Mouse (Mus musculus) CH12.LX (cell line): Measurements from ENCODE around the gene Gm20388. TPM values are rescaled to one million over a fixed set of nuclear protein-coding genes. Genes with fewer than 3 reads are reported as not detected.
A peak's percentile ranks its signal among the peaks of the same experiment; 100 is the strongest.

Experiments used
- DNase-seq: peaks from one replicate; pipeline ENCODE4 v3.0.0-alpha.2; 2013; ENCODE audit errors: extremely low read depth
- H3K27ac ChIP-seq: 2 replicates; pipeline ENCODE4 v1.5.1; 2012; ENCODE audit warnings: low read depth, mild to moderate bottlenecking, control low read depth, moderate library complexity; ENCODE audit not compliant: insufficient read depth
- H3K27me3 ChIP-seq: replicated peaks from 2 replicates; pipeline ENCODE3; 2012; ENCODE audit warnings: inconsistent platforms
- H3K36me3 ChIP-seq, 2 experiments: replicated peaks in 1 of 2; 2 replicates each; pipeline versions ENCODE3 to v1.6.1; 2012; ENCODE audit warnings: inconsistent platforms in 1 of 2, low read length in 1 of 2, mild to moderate bottlenecking in 1 of 2, mixed read lengths in 1 of 2, moderate library complexity in 1 of 2; ENCODE audit not compliant: control insufficient read depth in 1 of 2, insufficient read depth in 1 of 2
- H3K4me1 ChIP-seq, 2 experiments: 2 replicates each; pipeline ENCODE4 v1.6.1; 2012; ENCODE audit warnings: inconsistent platforms in 1 of 2, moderate library complexity in 1 of 2; ENCODE audit not compliant: insufficient read depth in 2 of 2, control insufficient read depth in 1 of 2
- H3K4me2 ChIP-seq: 2 replicates; pipeline ENCODE4 v1.6.1; 2012; ENCODE audit warnings: low read depth, mild to moderate bottlenecking, control low read depth; ENCODE audit not compliant: poor library complexity, insufficient read depth, severe bottlenecking
- H3K4me3 ChIP-seq, 3 experiments: fragments of 150-350 bp in 1 of 3; sonication (generic) in 1 of 3; replicated peaks in 1 of 3; 2 replicates each; pipeline versions ENCODE3 to v1.5.1; 2011 to 2012; ENCODE audit warnings: low read depth in 2 of 3, low read length in 2 of 3, mild to moderate bottlenecking in 2 of 3, moderate library complexity in 2 of 3, control low read depth in 1 of 3, improper control_type of control experiment in 1 of 3, inconsistent platforms in 1 of 3, mixed read lengths in 1 of 3; ENCODE audit not compliant: poor library complexity in 1 of 3
- H3K79me2 ChIP-seq: replicated peaks from 2 replicates; pipeline ENCODE4 v1.6.1; 2012; ENCODE audit warnings: mild to moderate bottlenecking, moderate library complexity; ENCODE audit not compliant: control insufficient read depth, poor library complexity, insufficient read depth, severe bottlenecking; ENCODE audit errors: extremely low read depth
- H3K9ac ChIP-seq: 2 replicates; pipeline ENCODE4 v1.6.1; 2012; ENCODE audit warnings: low read depth, mild to moderate bottlenecking, control low read depth, moderate library complexity; ENCODE audit not compliant: insufficient read depth
- H3K9me3 ChIP-seq: replicated peaks from 2 replicates; pipeline ENCODE3; 2012; ENCODE audit warnings: low read length, inconsistent platforms, mixed read lengths
- BHLHE40 ChIP-seq: IDR thresholded peaks from 2 replicates; pipeline ENCODE4 v1.6.1; 2011; ENCODE audit warnings: mild to moderate bottlenecking, low read depth, low read length, improper control_type of control experiment
- CHD1 ChIP-seq: IDR thresholded peaks from 2 replicates; pipeline ENCODE4 v1.6.1; 2012; ENCODE audit warnings: low read depth, low read length, improper control_type of control experiment, inconsistent platforms
- CHD2 ChIP-seq: IDR thresholded peaks from 2 replicates; pipeline ENCODE4 v1.6.1; 2011; ENCODE audit warnings: low read length, improper control_type of control experiment
- CTCF ChIP-seq, 2 experiments: IDR thresholded peaks in 1 of 2; conservative IDR thresholded peaks in 1 of 2; 2 replicates each; pipeline ENCODE4 v1.5.1; 2011 to 2012; ENCODE audit warnings: low read depth in 2 of 2, low read length in 2 of 2, improper control_type of control experiment in 1 of 2, inconsistent platforms in 1 of 2, mild to moderate bottlenecking in 1 of 2, moderate library complexity in 1 of 2
- ELF1 ChIP-seq: IDR thresholded peaks from 2 replicates; pipeline ENCODE4 v1.6.1; 2014; ENCODE audit warnings: low read depth, mild to moderate bottlenecking, inconsistent platforms, low read length, improper control_type of control experiment
- EP300 ChIP-seq: IDR thresholded peaks from 2 replicates; pipeline ENCODE4 v1.6.1; 2011; ENCODE audit warnings: low read length, improper control_type of control experiment
- ETS1 ChIP-seq: conservative IDR thresholded peaks from 2 replicates; pipeline ENCODE4 v1.6.1; 2012; ENCODE audit warnings: low read depth, mild to moderate bottlenecking, inconsistent platforms, low read length, improper control_type of control experiment, moderate library complexity
- GABPA ChIP-seq: IDR thresholded peaks from 2 replicates; pipeline ENCODE4 v1.6.1; 2012; ENCODE audit warnings: low read depth, low read length, improper control_type of control experiment, inconsistent platforms; ENCODE audit not compliant: insufficient replicate concordance
- HCFC1 ChIP-seq: IDR thresholded peaks from 2 replicates; pipeline ENCODE4 v1.6.1; 2012; ENCODE audit warnings: low read depth, mild to moderate bottlenecking, inconsistent platforms, low read length, improper control_type of control experiment
- IRF4 ChIP-seq: IDR thresholded peaks from 2 replicates; pipeline ENCODE4 v1.6.1; 2014; ENCODE audit warnings: low read depth, mild to moderate bottlenecking, inconsistent platforms, low read length, improper control_type of control experiment
- JUN ChIP-seq: IDR thresholded peaks from 2 replicates; pipeline ENCODE4 v1.6.1; 2011; ENCODE audit warnings: low read depth, mild to moderate bottlenecking, low read length, improper control_type of control experiment, moderate library complexity; ENCODE audit not compliant: insufficient read depth
- JUND ChIP-seq: conservative IDR thresholded peaks from 2 replicates; pipeline ENCODE4 v1.6.1; 2011; ENCODE audit warnings: low read depth, low read length, improper control_type of control experiment
- KAT2A ChIP-seq: IDR thresholded peaks from 2 replicates; pipeline ENCODE4 v1.6.1; 2012; ENCODE audit warnings: low read length, improper control_type of control experiment, inconsistent platforms; ENCODE audit not compliant: insufficient replicate concordance
- MAX ChIP-seq: IDR thresholded peaks from 2 replicates; pipeline ENCODE4 v1.6.1; 2011; ENCODE audit warnings: low read length, improper control_type of control experiment
- MAZ ChIP-seq: IDR thresholded peaks from 2 replicates; pipeline ENCODE4 v1.6.1; 2012; ENCODE audit warnings: low read depth, mild to moderate bottlenecking, inconsistent platforms, low read length, improper control_type of control experiment, moderate library complexity
- MEF2A ChIP-seq: IDR thresholded peaks from 2 replicates; pipeline ENCODE4 v1.6.1; 2014; ENCODE audit warnings: low read depth, mild to moderate bottlenecking, inconsistent platforms, low read length, improper control_type of control experiment, borderline replicate concordance
- MXI1 ChIP-seq: IDR thresholded peaks from 2 replicates; pipeline ENCODE4 v1.6.1; 2011; ENCODE audit warnings: mild to moderate bottlenecking, low read depth, low read length, improper control_type of control experiment
- MYC ChIP-seq: IDR thresholded peaks from 2 replicates; pipeline ENCODE4 v1.6.1; 2011; ENCODE audit warnings: low read depth, mild to moderate bottlenecking, improper control_type of control experiment, low read length
- NELFE ChIP-seq: IDR thresholded peaks from 2 replicates; pipeline ENCODE4 v1.6.1; 2011; ENCODE audit warnings: low read depth, low read length, improper control_type of control experiment
- NRF1 ChIP-seq: IDR thresholded peaks from 2 replicates; pipeline ENCODE4 v1.6.1; 2014; ENCODE audit warnings: low read depth, mild to moderate bottlenecking, inconsistent platforms, low read length, improper control_type of control experiment, moderate library complexity
- PAX5 ChIP-seq: IDR thresholded peaks from 2 replicates; pipeline ENCODE4 v1.6.1; 2012; ENCODE audit warnings: low read length, inconsistent platforms, mixed read lengths
- POLR2AphosphoS2 ChIP-seq: IDR thresholded peaks from 2 replicates; pipeline ENCODE4 v1.6.1; 2011; ENCODE audit warnings: low read depth, low read length, improper control_type of control experiment
- SMC3 ChIP-seq: IDR thresholded peaks from 2 replicates; pipeline ENCODE4 v1.6.1; 2011; ENCODE audit warnings: low read depth, low read length, improper control_type of control experiment
- TCF12 ChIP-seq: IDR thresholded peaks from 2 replicates; pipeline ENCODE4 v1.6.1; 2014; ENCODE audit warnings: low read depth, mild to moderate bottlenecking, inconsistent platforms, low read length, improper control_type of control experiment
- UBTF ChIP-seq: IDR thresholded peaks from 2 replicates; pipeline ENCODE4 v1.6.1; 2012; ENCODE audit warnings: low read depth, mild to moderate bottlenecking, inconsistent platforms, low read length, improper control_type of control experiment, moderate library complexity
- USF2 ChIP-seq: conservative IDR thresholded peaks from 2 replicates; pipeline ENCODE4 v1.6.1; 2011; ENCODE audit warnings: low read depth, low read length, improper control_type of control experiment
- ZC3H11A ChIP-seq: IDR thresholded peaks from 2 replicates; pipeline ENCODE4 v1.6.1; 2012; ENCODE audit warnings: low read depth, mild to moderate bottlenecking, inconsistent platforms, low read length, improper control_type of control experiment
- ZKSCAN1 ChIP-seq: IDR thresholded peaks from 2 replicates; pipeline ENCODE4 v1.6.1; 2012; ENCODE audit warnings: low read depth, inconsistent platforms, low read length, improper control_type of control experiment, borderline replicate concordance
- ZNF384 ChIP-seq: IDR thresholded peaks from 2 replicates; pipeline ENCODE4 v1.6.1; 2012; ENCODE audit warnings: low read depth, low read length, improper control_type of control experiment, inconsistent platforms
- dilution Hi-C: fragments of 300-500 bp; cut with MboI; formaldehyde crosslinking; loops from 2 replicates; pipeline ENCODE4 v1.14.3; 2020; ENCODE audit warnings: low sequenced_read_pairs; ENCODE audit not compliant: extremely low pct_unique_long_range_greater_than_20kb, extremely low pct_ligation_motif_present
- in situ Hi-C: fragments of 300-500 bp; cut with MboI; formaldehyde crosslinking; loops from 3 replicates; pipeline ENCODE4 v1.14.3; 2019; ENCODE audit warnings: low sequenced_read_pairs, low pct_ligation_motif_present, low pct_unique_long_range_greater_than_20kb, mixed read lengths
- polyA plus RNA-seq: library from polyadenylated mRNA; unstranded; fragments of >175 nt; gene quantifications from 2 replicates; pipeline ENCODE4 v1.2.1, GENCODE M21; 2012; ENCODE audit warnings: low read depth; ENCODE audit not compliant: insufficient read length
- total RNA-seq, 2 experiments: library from RNA; depleted of rRNA; stranded (reverse); fragments of 300-350 nt in 1 of 2; fragments of >200 nt in 1 of 2; gene quantifications; 2 replicates each; pipeline ENCODE4 v1.2.3; 2012 to 2014

Gene Gm20388
- total and polyA plus RNA-seq, 3 experiments = 14.8 to 26.3 (median 22.2) TPM

DNA sequence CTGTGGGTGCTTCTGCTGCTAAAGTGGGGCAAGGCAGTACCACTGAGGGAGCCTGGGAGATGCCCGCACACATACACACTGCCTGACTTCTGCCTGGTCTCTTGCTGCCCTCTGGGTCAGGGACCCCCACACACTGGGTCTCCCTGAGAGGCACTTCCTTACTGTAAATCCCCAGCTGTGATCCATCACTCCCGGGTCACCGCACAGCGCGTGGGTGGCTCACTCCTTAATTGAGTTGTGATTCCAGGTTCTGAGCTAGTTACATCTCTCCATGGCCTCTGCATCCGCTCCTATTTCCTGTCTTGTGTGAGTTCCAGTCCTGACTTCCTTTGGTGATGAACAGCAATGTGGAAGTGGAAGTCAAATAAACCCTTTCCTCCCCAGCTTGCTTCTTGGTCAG, 3420.1 kb downstream of the Gm20388 start:
- TF ChIP-seq ZNF384 (no peak), TCF12 (no peak), JUND (no peak), POLR2AphosphoS2 (no peak), ETS1 (no peak), MYC (no peak), KAT2A (no peak), SMC3 (no peak), CHD2 (no peak), USF2 (no peak), PAX5 (no peak), NELFE (no peak), MAZ (no peak), ZC3H11A (no peak), MXI1 (no peak), UBTF (no peak), EP300 (no peak), ELF1 (no peak), HCFC1 (no peak)
- no peaks in the 10 kb centered on the region for H3K9me3 ChIP-seq
- peaks cover 51% of the 10 kb centered on the region for H3K27me3 ChIP-seq
- no peaks in the 10 kb centered on the region for H3K36me3 ChIP-seq
- H3K79me2 ChIP-seq = no peaks in the 10 kb centered on the region
- H3K4me2 ChIP-seq = no peak overlapping the region
- no peak overlapping the region for H3K4me3 ChIP-seq
- peaks cover 8 to 33% of the 10 kb centered on the region in 2 experiments for H3K4me1 ChIP-seq
- no peak overlapping the region for H3K9ac ChIP-seq
- dilution Hi-C loops (no loop called here), in situ Hi-C loops (no loop called here)
- H3K27ac ChIP-seq = no peak overlapping the region
- DNase-seq = no peak

DNA sequence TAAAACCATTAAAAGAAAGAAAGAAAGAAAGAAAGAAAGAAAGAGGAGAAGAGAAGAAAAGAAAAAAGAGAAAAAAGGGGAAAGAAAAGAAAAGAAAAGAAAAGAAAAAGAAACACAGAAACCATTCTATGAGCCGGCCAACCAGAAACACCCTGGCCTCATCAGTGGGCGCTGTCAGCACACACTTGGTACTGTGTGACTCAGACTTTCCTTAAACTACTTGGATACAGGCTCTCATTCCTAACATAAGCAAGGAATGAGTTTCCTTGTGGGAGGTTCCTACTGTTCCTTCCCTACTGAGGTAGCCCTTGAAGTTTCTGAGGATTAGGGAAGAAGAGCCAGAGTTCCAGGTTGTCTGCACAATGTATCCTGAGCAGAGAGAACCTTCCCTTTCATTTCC, 3420.7 kb downstream of the Gm20388 start:
- peak overlapping the region; percentile 6 for H3K9ac ChIP-seq

More for the DNA sequence above, 3420.7 kb downstream of the Gm20388 start:
- Histone ChIP-seq H3K4me3 (peak overlapping the region in 1 of 3 experiments; percentile 59), H3K79me2 (no peaks in the 10 kb centered on the region), H3K9me3 (no peaks in the 10 kb centered on the region)
- 0 out of 2 replicates have a peak, but pooled peaks have one; percentile 4 for TF ChIP-seq BHLHE40
- TF ChIP-seq ZKSCAN1 = no peak
- peak; percentile 49 for TF ChIP-seq EP300
- no peak for TF ChIP-seq NRF1
- no peak for TF ChIP-seq GABPA
- no peak; the same call in 1 of the 2 replicates for TF ChIP-seq JUN
- TF ChIP-seq CTCF (conservative IDR thresholded peaks at IDR 0.05 in 1 of 2, IDR thresholded peaks at IDR 0.05 in 1 of 2; ENCODE audit: low read depth in 2 of 2, low read length in 2 of 2) = no peak
- TF ChIP-seq SMC3 = no peak
- no peak for TF ChIP-seq CHD1
- TF ChIP-seq MEF2A = no peak
- no peak for TF ChIP-seq HCFC1
- TF ChIP-seq MAX = 0 out of 2 replicates have a peak, but pooled peaks have one; percentile 34
- TF ChIP-seq IRF4 = no peak
- peak; percentile 87 for TF ChIP-seq JUND
- TF ChIP-seq, all 38 proteins: peak for 4
- H3K27me3 ChIP-seq = peaks cover 50% of the 10 kb centered on the region
- H3K4me2 ChIP-seq = peak overlapping the region; percentile 48
- no peaks in the 10 kb centered on the region for H3K36me3 ChIP-seq
- dilution Hi-C loops = no loop called here
- H3K27ac ChIP-seq = no peak overlapping the region
- peaks cover 8 to 33% of the 10 kb centered on the region in 2 experiments for H3K4me1 ChIP-seq
- no peak for DNase-seq
- in situ Hi-C loops = no loop called here
